Mouse (Mus musculus): ENCODE data around the gene Kmt5c.

The Kmt5c gene

GRCm38 (mm10) chr7:4789436-4789935 is 49.6 kb downstream of the Kmt5c start, which contains the start of gene Tmem238:
Tmem238 (minus strand) TSS chr7:4789656.
- DNase-seq (ENCODE audit: low spot score) = peak; percentile 27

- peak; percentile 96 for DNase-seq (ENCODE audit: low spot score)
Measured at GRCm38 (mm10) chr7:4792278-4793212, 52.6 kb downstream of the Kmt5c start, which contains the start of gene Rpl28. Rpl28 (plus strand) TSS chr7:4792874.

- DNase-seq (ENCODE audit: low spot score) = peak; percentile 24
Measured at GRCm38 (mm10) chr7:4793248-4793647, 53.3 kb downstream of the Kmt5c start.

DNA sequence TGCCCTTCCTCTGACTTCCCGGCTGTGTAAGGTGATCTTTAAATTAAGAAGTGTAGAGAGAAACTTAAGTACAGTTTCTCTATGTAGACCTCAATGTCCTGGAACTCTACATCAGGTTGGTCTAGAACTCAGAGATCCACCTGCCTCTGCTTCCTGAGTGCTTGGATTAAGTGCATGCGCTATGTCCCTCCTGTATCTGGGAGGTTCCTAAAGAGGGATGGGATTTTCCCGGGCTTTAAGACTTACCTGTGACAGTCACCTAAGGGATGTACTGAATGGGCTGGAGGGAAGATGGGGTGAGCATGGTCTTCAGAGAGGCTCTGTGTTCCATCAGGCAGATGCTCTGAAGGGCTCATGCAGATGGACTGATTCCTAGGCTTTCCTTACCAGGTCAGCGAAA is 53.8 kb downstream of the Kmt5c start:
- DNase-seq (ENCODE audit: low spot score) = no peak

GRCm38 (mm10) chr7:4794631-4795168 is 54.8 kb downstream of the Kmt5c start:
- no peak for DNase-seq (ENCODE audit: low spot score)

GRCm38 (mm10) chr7:4795767-4796433 is 56.0 kb downstream of the Kmt5c start:
- peak; percentile 30 for DNase-seq (ENCODE audit: low spot score)

All from layer of hippocampus, adult 11-12 months (tissue).